Mouse (Mus musculus) retina, postnatal 7 days (tissue): ENCODE results near the gene Zeb2.

Experiments
- DNase-seq: peaks from one replicate; pipeline ENCODE4 v3.0.0-alpha.2; 2012; ENCODE audit warnings: low read depth, low spot score

The Zeb2 gene

DNA sequence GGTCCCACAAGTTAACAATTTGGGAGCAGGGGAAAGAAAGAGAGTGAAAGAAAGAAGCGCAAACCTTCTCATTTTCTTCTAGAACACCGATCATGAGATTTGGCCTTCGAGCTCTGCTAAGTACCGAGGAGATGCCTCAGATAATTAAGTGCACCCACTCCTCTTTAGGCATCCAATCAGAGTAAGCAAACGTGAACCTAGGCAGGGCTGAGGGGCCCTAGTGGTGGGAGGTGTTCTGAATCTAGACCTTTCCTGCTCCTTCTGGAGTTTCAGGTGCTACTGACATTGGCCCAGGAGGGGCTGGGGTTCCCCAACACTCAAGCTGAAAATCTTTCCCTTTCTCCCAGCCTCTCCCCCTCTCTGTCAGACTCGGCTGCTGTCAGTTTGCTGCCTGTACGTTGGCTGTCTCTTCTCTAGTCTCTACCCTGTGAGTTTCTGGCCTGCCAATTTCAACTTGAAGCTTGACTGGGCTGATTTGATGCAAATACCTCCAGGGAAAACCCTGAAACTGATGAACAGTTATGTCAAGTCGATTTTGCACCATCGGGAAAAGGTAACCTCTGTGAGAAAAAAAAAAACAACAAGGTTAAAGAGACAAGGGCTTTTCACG lies 20.5 kb downstream of the Zeb2 start:
- DNase-seq = no peak

- no peak for DNase-seq
These were observed 21.4 kb downstream of the Zeb2 start for GRCm38 (mm10) chr2:45095825-45096224.

DNA sequence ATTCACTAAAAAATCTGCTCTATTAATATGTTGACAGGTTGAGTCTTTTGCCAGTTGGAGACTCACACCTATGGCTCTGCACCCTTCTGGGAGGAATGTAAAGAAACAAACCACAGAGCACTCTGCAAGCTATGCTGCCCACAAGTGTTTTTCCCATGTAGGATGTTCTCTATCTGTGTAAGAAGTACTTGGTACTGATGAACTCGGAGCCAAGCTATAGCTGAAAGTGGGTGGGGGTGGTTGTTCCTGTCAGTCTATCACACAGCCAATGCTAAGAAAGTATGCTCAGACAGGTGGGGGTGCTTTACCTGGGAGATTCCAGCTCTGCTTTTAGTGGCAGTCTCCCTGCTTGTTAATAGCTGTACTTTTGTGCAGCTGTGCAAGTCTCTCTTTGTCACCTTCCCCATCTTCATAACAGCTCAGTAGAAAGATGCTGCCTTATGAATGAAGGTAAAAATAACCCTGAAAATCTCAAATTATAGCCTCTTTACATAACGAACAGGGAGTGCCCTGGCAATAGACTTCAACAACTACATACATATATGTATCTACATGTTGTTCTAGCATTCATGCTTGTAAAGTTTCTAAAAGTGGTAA lies 22.7 kb downstream of the Zeb2 start:
- DNase-seq = no peak

- no peak for DNase-seq
These were observed 23.7 kb downstream of the Zeb2 start for GRCm38 (mm10) chr2:45093479-45093878.

GRCm38 (mm10) chr2:45092654-45093053 lies 24.5 kb downstream of the Zeb2 start:
- no peak for DNase-seq

DNA sequence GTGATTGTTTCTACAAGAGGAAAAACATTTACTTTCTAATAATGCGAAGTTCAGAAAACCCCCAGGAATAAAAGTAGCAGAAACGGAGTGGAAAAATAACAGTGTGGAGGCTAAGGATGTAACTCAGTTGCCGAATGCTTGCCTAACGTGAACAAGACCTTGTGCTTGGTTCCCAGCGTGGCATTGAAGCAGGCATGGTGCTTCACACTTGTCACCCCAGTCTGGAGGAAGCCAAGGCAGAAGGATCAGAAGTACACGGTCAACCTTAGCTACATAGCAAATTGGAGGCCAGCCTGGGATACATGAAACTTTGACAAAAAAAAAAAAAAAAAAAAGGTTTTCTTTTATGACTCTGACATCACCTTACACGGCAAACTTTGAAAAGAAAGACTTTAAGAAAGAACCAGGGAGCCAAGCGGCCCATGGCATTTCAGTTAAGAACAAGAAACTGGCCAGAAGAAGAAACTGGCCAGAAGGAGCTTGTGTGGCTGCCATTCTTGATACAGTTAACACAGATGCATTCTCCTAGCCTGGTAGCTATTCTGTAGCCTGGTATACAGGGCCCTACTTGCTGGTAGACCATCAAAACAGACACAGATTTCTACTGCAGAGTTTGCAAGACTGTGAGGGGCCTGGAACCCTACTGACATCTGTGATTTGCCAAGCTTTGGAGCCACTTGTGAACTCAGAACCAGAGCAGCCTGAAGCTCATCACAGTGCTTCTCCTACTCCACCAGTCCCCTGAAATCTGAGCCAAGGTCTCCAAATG lies 26.5 kb downstream of the Zeb2 start:
- DNase-seq = no peak

DNA sequence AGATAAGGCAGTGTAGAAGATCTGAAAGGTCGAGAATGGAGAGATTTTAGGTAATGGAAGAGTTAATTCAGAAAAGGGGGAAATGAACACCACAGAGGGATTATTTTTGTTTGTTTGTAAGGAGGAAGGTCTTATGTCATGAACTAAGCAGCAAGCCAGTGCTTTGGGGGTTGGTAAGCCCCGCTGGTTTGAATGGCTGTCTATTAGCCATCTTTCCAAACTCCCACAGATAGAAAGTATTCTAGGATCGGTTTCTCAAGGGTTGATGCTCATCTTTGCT lies 28.0 kb downstream of the Zeb2 start:
- DNase-seq = no peak

DNA sequence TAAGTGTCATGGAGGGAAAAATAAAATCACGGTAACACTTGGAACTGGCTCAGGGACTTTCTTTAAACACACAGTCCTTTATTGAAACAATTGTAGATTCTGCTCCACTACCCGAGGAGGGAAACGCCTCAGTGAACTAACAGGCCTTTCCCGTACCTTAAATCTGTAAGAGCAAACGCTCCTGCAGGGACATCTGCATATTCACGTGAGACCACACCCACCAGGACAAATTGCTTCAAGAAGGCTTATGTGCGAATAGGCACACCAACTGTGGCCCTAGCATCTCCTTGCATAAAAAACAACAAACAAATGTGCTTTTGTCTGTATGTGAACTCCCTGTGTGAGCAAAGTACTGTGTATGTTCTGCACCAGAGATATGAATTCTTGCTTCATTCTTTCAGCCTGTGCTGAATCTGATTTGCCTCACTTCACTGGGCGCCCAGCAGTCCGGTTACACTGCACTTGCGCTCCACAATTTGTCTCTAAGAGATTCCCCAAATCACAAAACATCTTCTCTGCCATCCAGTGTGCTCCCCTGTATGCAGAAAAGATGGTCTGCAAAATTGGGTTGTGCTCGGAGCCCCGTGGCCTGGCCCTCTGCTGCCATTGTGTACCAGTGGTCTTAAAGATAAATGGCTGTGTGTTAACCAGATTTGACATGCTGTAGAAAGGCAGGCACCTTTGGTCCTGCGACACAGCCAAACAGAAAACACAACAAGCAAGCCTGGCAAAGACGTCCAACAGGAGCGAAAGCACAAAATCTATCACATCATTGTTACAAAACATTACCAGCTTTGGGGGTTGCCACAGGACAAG lies 28.6 kb downstream of the Zeb2 start:
- no peak for DNase-seq

GRCm38 (mm10) chr2:45087208-45087607 lies 30.0 kb downstream of the Zeb2 start:
- DNase-seq = no peak

DNA sequence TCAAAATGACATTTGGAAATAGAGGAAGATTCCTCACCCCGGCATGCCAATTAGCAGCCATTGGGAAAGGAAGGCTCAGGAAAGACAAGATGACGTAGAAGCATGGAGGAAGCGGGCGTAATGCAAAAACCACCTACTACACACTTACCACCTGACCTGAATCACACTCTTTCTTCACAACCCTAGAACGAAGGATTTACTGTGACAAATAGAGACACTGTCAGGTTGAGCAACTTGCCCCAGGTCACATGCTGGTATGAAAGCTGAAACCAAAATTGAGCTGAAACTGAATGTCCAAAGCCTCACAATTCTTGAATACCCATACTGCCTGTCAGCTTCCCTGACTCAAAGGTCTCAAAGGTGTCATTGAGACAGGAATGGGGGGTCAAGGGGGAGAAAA lies 31.5 kb downstream of the Zeb2 start:
- no peak for DNase-seq

GRCm38 (mm10) chr2:45083042-45083441 lies 34.2 kb downstream of the Zeb2 start:
- no peak for DNase-seq

- DNase-seq = no peak
These were observed 35.6 kb downstream of the Zeb2 start for GRCm38 (mm10) chr2:45081559-45081958.

GRCm38 (mm10) chr2:45077938-45078487 lies 39.2 kb downstream of the Zeb2 start:
- no peak for DNase-seq

DNA sequence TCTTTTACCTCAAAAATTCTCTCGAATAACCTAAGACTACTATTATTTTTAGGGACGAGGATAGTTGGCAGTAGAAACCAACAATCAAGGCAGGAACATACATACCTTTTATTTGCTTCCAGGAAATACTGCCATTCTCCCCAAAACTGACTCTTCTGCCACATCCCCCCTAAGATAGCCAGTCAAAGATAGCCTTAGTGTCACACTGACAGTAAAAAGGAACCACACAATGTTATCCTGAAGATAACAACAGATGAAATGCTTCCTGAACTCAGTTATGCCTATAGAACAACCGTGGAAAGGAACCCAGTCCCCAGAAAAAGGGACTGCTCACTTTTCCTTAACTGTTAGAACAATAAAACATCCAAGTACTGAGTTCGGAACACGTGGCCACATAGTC lies 39.8 kb downstream of the Zeb2 start:
- no peak for DNase-seq

DNA sequence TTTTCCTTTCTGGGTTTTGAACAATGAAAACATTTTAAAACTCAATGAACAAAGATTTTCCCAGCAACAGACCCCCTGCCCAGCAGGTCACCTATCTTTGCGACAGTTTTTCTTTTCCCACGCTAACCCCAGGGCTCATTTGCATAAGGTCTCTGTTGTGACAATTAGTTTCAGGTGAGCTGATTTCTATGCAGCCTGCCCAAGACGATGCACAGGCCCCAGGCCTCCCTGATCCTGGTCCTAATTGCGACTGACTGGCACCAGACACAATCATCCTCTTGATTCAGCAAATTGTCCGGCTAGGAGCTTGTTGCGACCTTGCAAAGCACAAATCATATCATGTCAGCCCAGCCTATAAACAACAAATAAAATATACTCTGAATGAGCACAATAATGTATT lies 44.2 kb downstream of the Zeb2 start:
- no peak for DNase-seq

DNA sequence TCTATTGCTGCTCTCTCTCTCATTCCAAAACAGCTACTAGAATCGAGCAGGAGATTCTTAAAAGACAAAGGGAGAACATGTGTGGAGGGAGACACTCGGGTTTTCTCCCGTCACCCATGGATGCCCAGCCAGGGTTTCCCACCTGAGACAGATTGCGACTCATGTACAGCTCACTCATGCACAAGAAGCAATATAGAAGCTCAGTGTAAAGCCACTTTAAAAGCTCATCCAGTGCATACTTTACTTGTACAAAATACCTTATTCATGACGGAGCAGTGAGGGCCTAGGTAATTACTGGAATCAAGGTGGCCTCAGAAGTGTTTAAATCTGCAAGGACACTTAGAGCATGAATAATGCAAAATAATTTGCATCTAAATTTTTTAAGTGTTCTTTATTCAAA lies 45.9 kb downstream of the Zeb2 start:
- no peak for DNase-seq

DNA sequence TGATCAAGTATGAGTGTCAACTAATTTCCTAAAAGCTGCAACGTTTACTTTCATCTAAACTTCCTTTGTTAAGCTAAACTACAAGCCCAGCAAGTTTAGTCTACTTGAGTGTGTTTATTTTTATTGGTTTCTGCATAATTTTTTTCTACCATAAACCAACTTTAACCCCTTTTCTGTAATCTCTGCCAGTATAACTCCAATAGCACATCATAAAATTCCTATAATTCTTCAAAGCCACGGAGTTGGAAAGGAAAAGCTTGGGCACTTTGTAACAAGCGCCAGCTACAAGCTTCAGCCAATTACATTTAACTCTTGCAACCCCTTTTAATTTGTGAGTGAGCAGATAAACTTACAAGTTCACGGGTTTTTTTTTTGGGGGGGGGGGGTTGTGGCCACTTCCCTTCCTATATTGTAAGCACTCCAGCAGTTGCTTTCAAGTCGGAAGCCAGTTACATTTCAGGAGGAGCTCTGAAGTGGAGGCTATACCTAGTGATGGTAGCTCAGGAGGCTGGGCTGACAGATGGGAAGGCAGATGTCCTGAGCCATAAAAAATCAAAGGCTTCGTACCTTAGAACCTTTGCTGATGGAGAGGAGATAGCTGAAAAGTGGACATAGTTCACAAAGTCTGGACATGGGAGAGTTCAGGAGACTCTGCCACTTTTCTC lies 46.5 kb downstream of the Zeb2 start:
- no peak for DNase-seq

- DNase-seq = no peak
These were observed 48.2 kb downstream of the Zeb2 start for GRCm38 (mm10) chr2:45068792-45069550.

DNA sequence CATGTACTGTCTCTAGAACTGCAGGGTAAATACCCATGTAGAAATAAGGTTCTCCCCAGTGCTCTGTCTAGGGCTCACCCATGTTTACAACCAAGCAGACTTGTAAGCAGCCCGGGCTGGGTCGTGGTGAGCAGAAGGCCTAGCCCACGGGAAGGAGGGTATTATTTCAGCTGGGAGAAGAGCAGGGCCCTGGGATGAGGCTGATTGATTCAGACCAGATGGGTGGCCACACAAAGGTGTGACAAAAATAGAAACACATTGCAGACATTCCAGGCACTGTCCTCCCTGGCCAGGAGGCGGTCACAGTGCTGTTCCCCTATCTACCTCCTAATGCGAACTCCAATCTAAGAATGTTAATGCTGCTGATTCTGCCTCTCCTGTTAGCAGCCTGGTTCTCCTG lies 50.1 kb downstream of the Zeb2 start:
- DNase-seq = no peak

DNA sequence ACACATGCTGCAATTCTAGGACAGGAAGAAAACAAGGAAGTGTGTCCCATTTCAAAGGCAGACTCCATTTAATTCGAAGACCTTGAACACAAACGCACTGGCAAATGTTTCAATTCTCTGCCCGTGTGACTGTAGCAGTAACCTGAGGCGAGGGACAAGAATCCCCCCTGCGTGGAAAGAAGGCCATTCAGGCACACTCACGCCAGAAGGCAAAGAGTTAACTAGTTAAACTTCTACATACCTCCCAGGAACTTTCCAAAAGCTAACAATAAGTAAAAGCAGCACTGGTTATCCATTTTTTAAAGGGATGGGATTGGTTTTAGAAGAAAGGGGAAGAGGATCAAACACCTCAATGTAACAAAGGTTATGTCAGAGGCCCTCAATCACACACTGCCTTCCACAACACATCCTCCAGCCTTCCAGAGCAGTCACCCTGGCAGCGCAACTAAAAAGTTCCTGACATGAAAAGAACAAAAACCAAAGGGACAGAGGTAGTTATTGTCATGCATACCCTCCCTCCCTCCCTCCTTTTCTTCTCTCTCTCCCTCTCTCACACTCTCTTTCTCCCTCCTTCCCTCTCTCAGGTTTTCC lies 53.8 kb downstream of the Zeb2 start:
- DNase-seq = no peak

DNA sequence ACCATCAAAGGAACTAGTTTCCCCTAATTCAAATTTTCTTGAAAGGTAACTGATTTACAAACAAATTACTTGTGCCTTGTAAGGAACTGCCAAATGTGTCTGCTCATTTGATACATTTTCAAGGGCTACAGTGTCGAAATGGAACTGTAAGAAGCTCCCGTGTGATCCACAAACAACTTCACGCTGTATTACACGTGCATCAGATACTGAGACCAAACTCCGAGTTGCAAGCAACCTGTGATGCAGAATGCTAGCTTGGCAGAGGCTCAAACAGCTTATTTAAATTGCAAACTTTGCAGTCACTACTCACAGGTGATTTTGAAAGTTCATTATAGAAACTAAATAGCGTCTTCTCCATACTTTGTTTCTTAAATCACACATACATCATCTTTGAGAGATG lies 55.1 kb downstream of the Zeb2 start:
- DNase-seq = no peak
